Mouse (Mus musculus): ENCODE data around the gene Mcrip1. TPM values are rescaled to one million over a fixed set of nuclear protein-coding genes. Genes with fewer than 3 reads are reported as not detected.

Gene Mcrip1
- polyA plus RNA-seq, 1 experiment: 79.9 TPM

DNA sequence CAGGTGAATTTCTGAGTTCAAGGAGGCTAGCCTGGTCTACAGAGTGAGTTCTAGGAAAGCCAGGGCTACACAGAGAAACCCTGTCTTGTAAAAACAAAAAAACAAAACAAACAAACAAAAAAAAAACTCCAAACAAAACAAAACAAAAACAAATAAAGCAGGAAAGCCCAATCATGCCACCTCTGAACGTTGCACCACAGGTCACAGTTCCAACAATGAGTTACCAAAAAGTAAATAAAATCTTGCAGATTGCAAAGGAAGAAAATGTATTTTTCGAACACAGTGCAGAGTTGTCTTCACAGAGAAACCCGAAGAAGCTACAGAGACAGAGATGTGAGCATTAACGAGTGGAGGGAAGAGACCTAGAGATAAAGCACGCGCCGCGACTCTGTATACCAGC lies 26.9 kb downstream of the Mcrip1 start:
- TF ChIP-seq POLR2A (IDR thresholded peaks at IDR 0.05; ENCODE audit: low read depth, low read length) (no peak), CTCF (IDR thresholded peaks at IDR 0.05; ENCODE audit: extremely low read depth, insufficient read depth, insufficient read length, insufficient replicate concordance) (no peak)
- Histone ChIP-seq H3K4me1 (ENCODE audit: control insufficient read depth, insufficient read depth, insufficient read length) (no peaks in the 10 kb centered on the region), H3K36me3 (ENCODE audit: control insufficient read depth, insufficient read depth, low read length) (no peaks in the 10 kb centered on the region), H3K27me3 (ENCODE audit: control insufficient read depth, insufficient read depth, low read length) (no peaks in the 10 kb centered on the region), H3K4me3 (ENCODE audit: extremely low read depth, insufficient read depth, insufficient read length) (no peak overlapping the region), H3K27ac (ENCODE audit: insufficient read depth, low read length) (no peak overlapping the region)
- WGBS: 86% methylated on average over 8 of the region's 8 CpGs
- no peak for DNase-seq (ENCODE audit: low read depth in 1 of 2, low spot score in 2 of 2)

DNA sequence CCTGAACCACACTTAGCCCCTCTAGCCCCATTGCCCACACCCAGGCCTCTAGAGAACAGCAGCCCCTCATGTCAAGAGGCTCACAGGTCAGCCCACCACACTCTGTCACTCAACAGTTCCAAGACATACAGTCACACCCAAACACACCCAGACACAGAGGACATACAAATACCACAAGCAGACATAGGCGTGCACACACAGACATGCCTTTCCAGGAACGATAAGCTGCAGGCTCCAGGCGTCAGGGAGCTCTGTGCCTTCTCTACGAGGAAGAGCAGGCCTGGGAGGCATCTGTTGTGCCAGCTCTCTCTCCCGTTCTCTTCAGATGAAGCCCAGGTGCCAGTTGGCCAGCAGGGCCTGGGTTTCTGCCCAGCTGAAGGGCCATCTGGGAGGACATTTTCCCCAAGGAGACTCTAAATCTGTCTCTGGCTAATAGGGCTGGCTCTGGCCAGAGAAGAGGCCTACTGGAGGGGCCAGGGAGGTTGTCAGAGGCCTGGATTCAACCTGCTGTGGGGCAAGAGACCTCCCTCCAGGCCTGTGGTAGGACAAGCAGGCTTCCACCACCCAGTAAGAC lies 28.5 kb downstream of the Mcrip1 start:
- WGBS: 96% methylated on average over 5 of the region's 5 CpGs
- Histone ChIP-seq H3K27ac (ENCODE audit: insufficient read depth, low read length) (no peak overlapping the region), H3K27me3 (ENCODE audit: control insufficient read depth, insufficient read depth, low read length) (no peaks in the 10 kb centered on the region), H3K4me1 (ENCODE audit: control insufficient read depth, insufficient read depth, insufficient read length) (no peaks in the 10 kb centered on the region), H3K4me3 (ENCODE audit: extremely low read depth, insufficient read depth, insufficient read length) (no peak overlapping the region), H3K36me3 (ENCODE audit: control insufficient read depth, insufficient read depth, low read length) (no peaks in the 10 kb centered on the region)
- TF ChIP-seq POLR2A (IDR thresholded peaks at IDR 0.05; ENCODE audit: low read depth, low read length) (no peak), CTCF (IDR thresholded peaks at IDR 0.05; ENCODE audit: extremely low read depth, insufficient read depth, insufficient read length, insufficient replicate concordance) (no peak)
- DNase-seq (ENCODE audit: low read depth in 1 of 2, low spot score in 2 of 2): no peak

DNA sequence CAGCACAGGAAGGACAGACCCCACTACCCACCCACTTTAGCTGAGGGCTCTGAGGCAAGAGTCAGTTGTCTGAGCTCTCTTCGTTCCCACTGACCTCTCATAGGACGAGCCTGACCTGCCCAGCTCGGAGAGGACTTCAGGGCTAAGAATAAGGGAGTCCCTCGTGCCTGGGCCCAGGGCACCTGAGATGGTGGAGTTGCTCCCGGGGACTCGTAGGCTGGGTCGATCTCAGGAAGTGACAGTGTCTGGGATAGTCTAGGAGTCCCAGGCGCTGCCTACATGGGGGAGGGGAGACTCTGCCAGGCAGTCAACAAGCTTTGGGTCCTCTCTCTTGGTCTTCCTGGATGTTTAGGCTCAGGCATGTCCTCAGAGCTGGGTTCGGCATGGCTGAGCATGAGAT lies 29.0 kb downstream of the Mcrip1 start:
- WGBS: 84% methylated on average over 9 of the region's 9 CpGs

DNA sequence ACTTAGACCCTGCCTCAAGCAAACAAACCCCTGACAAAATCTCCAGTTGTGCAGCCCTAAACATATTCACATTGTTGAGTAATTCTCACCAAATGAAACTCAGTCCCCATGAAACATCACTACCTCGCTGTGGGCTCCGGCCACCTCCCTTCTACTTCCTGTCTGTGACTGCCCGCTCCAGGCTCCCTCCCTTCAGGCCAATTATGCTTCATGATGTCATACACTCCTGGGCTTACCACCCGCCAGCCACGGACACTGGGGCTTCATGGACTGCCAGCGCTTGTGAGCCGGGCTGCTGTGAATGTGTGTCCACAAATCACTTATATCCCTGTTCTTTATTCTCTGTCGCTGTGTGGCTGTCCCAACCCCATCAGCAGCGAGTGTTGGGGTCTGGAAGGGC lies 29.8 kb downstream of the Mcrip1 start:
- H3K4me3 ChIP-seq (ENCODE audit: extremely low read depth, insufficient read depth, insufficient read length): no peak overlapping the region
- H3K27me3 ChIP-seq (ENCODE audit: control insufficient read depth, insufficient read depth, low read length): no peaks in the 10 kb centered on the region
- 60% methylated on average over 9 of the region's 9 CpGs for WGBS
- no peak overlapping the region for H3K27ac ChIP-seq (ENCODE audit: insufficient read depth, low read length)
- H3K36me3 ChIP-seq (ENCODE audit: control insufficient read depth, insufficient read depth, low read length): no peaks in the 10 kb centered on the region
- no peaks in the 10 kb centered on the region for H3K4me1 ChIP-seq (ENCODE audit: control insufficient read depth, insufficient read depth, insufficient read length)
- no peak for DNase-seq (ENCODE audit: low read depth in 1 of 2, low spot score in 2 of 2)
- TF ChIP-seq CTCF (IDR thresholded peaks at IDR 0.05; ENCODE audit: extremely low read depth, insufficient read depth, insufficient read length, insufficient replicate concordance): no peak
- no peak for TF ChIP-seq POLR2A (IDR thresholded peaks at IDR 0.05; ENCODE audit: low read depth, low read length)

More for the DNA sequence above, 29.0 kb downstream of the Mcrip1 start:
- DNase-seq (ENCODE audit: low read depth in 1 of 2, low spot score in 2 of 2): no peak
- Histone ChIP-seq H3K27me3 (ENCODE audit: control insufficient read depth, insufficient read depth, low read length) (no peaks in the 10 kb centered on the region), H3K4me1 (ENCODE audit: control insufficient read depth, insufficient read depth, insufficient read length) (no peaks in the 10 kb centered on the region), H3K27ac (ENCODE audit: insufficient read depth, low read length) (no peak overlapping the region), H3K36me3 (ENCODE audit: control insufficient read depth, insufficient read depth, low read length) (no peaks in the 10 kb centered on the region), H3K4me3 (ENCODE audit: extremely low read depth, insufficient read depth, insufficient read length) (no peak overlapping the region)
- TF ChIP-seq CTCF (IDR thresholded peaks at IDR 0.05; ENCODE audit: extremely low read depth, insufficient read depth, insufficient read length, insufficient replicate concordance): no peak
- no peak for TF ChIP-seq POLR2A (IDR thresholded peaks at IDR 0.05; ENCODE audit: low read depth, low read length)

DNA sequence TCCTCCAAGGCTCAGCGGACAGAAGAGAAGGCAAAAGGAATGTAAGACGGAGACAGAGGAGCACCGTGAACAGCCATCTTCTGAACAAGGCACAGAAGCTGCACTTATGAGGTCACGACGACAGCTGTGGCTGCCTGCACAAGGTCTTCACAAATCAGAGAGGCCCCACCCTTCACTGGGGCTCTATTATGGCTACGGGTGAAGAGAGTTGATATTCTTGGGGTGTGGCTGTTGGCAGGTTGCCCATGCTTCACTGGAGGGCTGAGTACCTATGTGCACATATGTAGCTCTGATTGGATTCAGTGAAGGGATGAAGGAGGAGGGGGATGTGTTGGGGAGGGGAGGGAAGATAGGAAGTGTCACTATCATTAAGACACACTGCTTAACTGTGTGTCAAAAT lies 31.0 kb downstream of the Mcrip1 start:
- H3K4me3 ChIP-seq (ENCODE audit: extremely low read depth, insufficient read depth, insufficient read length): no peak overlapping the region
- no peaks in the 10 kb centered on the region for H3K27me3 ChIP-seq (ENCODE audit: control insufficient read depth, insufficient read depth, low read length)
- no peaks in the 10 kb centered on the region for H3K4me1 ChIP-seq (ENCODE audit: control insufficient read depth, insufficient read depth, insufficient read length)
- DNase-seq (ENCODE audit: low read depth in 1 of 2, low spot score in 2 of 2): no peak
- TF ChIP-seq CTCF (IDR thresholded peaks at IDR 0.05; ENCODE audit: extremely low read depth, insufficient read depth, insufficient read length, insufficient replicate concordance) (no peak), POLR2A (IDR thresholded peaks at IDR 0.05; ENCODE audit: low read depth, low read length) (no peak)
- H3K36me3 ChIP-seq (ENCODE audit: control insufficient read depth, insufficient read depth, low read length): no peaks in the 10 kb centered on the region
- no peak overlapping the region for H3K27ac ChIP-seq (ENCODE audit: insufficient read depth, low read length)
- 66% methylated on average over 6 of the region's 6 CpGs for WGBS

DNA sequence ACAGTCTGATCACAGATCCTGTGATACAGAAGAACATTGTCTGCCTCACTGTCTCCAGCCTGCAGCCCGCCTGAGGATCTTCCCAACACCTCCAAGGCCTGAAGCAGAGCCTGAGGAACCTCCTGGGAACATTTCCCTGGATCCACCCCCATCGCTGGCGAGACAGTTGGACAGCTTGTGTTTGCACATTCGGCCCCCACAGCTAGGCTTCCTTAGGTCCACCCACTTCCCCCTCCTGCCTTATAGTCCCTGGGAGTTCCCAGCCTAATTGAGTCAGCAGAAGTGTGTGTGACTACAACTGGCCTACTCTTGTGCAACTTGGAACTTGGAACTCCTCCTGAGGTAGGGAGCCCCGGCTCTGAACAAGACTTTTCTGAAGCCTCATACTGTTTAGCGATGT lies 31.5 kb downstream of the Mcrip1 start:
- Histone ChIP-seq H3K27me3 (ENCODE audit: control insufficient read depth, insufficient read depth, low read length) (no peaks in the 10 kb centered on the region), H3K4me3 (ENCODE audit: extremely low read depth, insufficient read depth, insufficient read length) (no peak overlapping the region), H3K4me1 (ENCODE audit: control insufficient read depth, insufficient read depth, insufficient read length) (no peaks in the 10 kb centered on the region), H3K27ac (ENCODE audit: insufficient read depth, low read length) (no peak overlapping the region), H3K36me3 (ENCODE audit: control insufficient read depth, insufficient read depth, low read length) (no peaks in the 10 kb centered on the region)
- no peak for DNase-seq (ENCODE audit: low read depth in 1 of 2, low spot score in 2 of 2)
- 59% methylated on average over 6 of the region's 6 CpGs for WGBS
- TF ChIP-seq POLR2A (IDR thresholded peaks at IDR 0.05; ENCODE audit: low read depth, low read length) (no peak), CTCF (IDR thresholded peaks at IDR 0.05; ENCODE audit: extremely low read depth, insufficient read depth, insufficient read length, insufficient replicate concordance) (no peak)

DNA sequence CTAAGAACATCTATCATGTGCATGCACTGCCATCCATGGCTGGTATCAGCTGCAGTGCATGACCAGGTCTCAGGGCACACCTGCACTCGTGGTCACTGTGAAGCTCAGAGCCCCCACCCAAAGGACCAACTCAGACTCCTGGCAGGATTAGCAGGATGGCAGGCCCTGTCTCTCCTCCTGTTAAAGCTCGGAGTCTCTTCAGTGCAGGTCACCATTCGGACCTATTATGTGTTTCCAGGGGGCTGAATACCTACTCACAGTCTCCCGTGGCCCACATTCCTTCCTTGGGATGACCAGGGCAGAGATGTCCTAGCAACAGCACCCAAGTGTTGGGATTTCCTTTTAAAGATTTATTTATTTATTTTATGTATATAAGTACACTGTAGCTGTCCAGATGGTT lies 32.4 kb downstream of the Mcrip1 start:
- DNase-seq (ENCODE audit: low read depth in 1 of 2, low spot score in 2 of 2): no peak
- no peaks in the 10 kb centered on the region for H3K27me3 ChIP-seq (ENCODE audit: control insufficient read depth, insufficient read depth, low read length)
- 88% methylated on average over 4 of the region's 4 CpGs for WGBS
- H3K27ac ChIP-seq (ENCODE audit: insufficient read depth, low read length): no peak overlapping the region
- no peak for TF ChIP-seq CTCF (IDR thresholded peaks at IDR 0.05; ENCODE audit: extremely low read depth, insufficient read depth, insufficient read length, insufficient replicate concordance)
- no peak for TF ChIP-seq POLR2A (IDR thresholded peaks at IDR 0.05; ENCODE audit: low read depth, low read length)
- no peaks in the 10 kb centered on the region for H3K36me3 ChIP-seq (ENCODE audit: control insufficient read depth, insufficient read depth, low read length)
- H3K4me1 ChIP-seq (ENCODE audit: control insufficient read depth, insufficient read depth, insufficient read length): no peaks in the 10 kb centered on the region
- no peak overlapping the region for H3K4me3 ChIP-seq (ENCODE audit: extremely low read depth, insufficient read depth, insufficient read length)
